Mouse (Mus musculus) T-helper 2 cell (primary cell): Measurements from ENCODE around the gene Lpcat4.

Source experiments
- in situ Hi-C: fragments of 300-600 bp; cut with MboI, MseI; formaldehyde crosslinking; loops from one replicate; pipeline ENCODE4 v1.15.1; 2025; ENCODE audit warnings: high pct_unique_total_duplicates

Lpcat4 gene

DNA sequence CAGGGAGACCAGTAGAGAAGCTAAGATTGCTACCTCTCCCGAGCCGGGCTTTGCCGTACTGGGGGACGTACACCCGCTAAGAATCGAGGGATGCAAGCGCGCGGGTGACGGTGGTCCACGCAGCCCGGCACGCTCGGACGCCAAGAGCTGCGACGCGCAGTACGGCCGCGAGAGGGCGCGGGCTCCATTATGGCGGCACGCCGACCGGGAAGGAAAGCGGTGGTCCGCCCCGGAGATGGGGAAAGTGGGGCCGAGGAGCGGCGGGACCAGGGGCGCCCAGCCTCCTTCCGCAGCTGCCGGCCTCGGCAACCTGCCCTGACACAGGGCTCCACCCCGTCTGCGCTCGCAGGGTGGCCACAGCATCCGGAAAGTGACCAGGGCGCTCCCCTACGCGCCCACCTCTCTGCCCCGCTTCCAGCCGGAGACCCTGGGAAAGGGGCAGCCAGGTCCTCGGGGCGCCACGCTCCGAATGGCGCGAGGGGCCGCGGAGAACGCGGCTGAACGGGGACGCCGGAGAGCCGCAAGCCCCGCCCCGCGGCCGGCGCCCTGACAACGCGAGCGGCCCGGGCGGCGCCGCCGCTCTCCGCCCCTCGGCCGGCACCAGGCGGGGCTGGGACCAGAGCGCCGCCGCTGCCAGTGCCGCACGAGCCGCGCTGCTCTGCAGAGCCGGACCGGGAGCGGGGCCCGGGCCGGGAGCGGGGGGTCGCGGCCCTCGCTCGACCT, at the start of gene Lpcat4:
Lpcat4 (plus strand) TSS at position 257 of the 723 bp plus-strand sequence.
- in situ Hi-C loops = no loop called here

DNA sequence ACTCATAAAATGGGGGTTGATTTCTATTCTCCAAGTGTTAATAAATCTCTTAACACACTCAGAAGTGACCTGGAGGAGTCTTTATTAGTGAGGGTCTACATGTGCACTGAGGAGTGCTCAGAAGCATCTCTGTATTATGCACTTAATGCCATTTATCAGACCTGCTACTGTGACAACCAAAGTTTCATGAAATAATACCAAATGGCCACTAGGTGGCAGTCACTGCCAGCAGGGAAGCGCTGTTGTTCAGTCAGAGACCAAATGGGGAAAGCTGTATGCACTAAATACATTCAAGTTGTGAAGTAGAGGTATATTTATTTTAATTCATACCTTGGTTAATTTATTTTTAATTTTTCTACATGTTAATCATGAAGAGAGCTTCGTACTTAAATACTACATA, 42.4 kb upstream of the Lpcat4 start:
- in situ Hi-C loops = no loop called here

DNA sequence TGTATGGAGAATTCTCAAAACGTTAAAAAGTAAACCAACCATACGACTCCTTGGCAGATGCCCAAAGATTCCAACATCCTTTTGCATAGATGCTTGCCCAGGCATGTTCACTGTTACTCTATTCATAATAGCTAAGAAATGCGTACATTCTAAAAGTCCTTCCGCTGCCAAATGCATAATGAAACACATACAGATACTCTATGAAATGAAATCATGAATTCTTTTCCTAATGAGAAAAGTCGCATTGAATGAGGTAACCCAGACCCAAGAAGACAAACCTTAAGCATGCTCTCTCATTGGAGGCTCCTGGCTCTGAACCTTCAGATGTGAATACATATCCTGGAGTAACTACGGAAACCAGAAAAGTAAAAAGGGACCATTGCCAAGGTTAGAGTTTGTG, 36.2 kb upstream of the Lpcat4 start:
- in situ Hi-C loops = no loop called here

DNA sequence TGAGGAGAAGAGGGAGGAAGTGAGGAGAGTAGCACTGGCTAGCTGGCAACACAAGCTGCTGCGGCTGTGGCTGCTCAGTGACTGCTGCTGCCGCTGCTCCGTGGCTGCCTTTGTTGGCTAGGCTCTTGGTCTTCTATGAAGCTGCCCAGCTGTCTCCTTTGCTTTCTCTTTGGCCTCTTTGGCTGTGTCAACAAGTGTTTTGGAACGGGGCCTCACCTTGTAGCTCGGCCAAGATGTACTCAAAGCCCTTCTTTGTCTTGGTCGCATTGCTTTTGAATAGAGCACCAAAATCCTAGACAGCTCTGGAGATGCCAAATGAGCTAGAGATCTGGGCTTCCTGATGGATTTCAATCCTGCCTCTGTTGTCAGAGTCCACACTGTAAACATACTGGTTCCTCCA, 29.1 kb upstream of the Lpcat4 start:
- in situ Hi-C loops = no loop called here

DNA sequence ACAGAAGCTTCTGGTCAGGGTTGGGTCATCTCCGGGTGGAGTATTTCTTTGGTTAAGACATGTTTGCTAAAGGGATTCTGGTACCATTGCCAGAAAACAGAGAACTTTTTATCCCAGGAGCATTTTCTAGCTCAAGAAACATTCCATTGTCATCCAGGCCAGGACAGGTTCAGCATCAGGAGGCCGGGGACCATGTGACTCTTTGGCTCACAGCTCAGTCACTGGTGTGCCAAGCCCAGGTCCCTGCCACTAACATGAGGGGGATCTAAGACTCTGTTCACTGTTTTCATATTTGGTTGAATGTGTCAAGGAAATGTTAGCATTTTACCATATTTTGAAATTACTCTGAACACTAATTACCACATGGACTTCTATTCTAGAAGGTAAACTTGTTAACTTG, 28.6 kb upstream of the Lpcat4 start:
- in situ Hi-C loops = no loop called here

DNA sequence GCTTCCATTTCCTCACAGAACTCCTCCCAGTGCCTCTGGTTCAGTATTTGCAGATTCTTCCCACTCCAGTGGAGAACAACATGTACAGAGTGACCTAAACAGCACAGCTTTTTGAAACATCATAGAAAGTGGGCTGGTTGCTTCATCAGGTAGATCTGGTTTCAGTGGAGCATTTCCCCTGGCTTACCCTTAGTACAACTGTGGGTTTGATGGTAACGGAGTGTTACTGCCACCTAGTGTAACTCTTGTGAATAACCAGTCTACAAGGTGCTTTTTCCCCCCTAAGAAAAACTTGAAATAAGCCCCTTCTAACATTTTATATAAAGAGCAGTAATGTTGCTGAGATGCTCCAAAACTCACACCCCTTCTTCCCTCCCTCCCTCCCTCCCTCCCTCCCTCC, 23.3 kb upstream of the Lpcat4 start:
- in situ Hi-C loops = no loop called here

DNA sequence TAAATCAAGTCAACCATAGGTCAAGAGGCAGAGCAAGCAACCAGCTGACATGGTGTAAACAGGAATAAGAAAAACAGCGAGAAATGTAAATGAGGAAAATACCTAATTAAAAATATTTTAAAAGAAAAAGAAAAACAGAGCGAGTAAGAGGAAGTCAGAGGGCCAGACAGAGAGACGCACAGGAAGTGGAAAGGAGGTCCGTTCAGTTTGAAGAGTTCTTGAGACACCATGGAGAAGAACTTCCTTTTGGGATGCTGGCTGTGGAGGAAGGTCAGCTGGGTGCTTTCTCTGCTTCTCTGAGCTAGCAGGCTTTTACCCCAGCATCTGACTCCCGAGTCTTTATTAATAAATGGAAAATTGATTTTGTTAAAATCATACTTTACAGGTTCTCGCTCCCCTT, 21.7 kb upstream of the Lpcat4 start:
- in situ Hi-C loops = no loop called here

DNA sequence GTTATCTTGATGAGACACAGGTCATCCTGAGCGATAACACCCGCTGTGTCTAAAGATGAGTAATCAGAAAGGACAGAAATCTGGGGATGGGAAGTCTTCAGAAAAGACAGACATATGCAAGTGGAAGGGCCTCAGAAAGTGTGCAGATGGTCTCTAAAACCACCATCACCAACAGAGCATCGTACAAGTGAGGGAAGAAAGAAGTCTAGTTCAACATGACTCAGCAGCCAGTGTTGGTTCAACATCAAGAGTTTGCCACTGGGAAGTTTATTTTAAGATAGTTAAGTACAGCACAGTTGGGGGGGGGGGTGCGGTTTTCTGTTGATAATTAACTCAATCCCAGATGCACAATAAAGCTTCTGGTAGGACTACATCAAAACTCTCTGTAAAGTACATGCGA, 18.4 kb upstream of the Lpcat4 start:
- in situ Hi-C loops = no loop called here

DNA sequence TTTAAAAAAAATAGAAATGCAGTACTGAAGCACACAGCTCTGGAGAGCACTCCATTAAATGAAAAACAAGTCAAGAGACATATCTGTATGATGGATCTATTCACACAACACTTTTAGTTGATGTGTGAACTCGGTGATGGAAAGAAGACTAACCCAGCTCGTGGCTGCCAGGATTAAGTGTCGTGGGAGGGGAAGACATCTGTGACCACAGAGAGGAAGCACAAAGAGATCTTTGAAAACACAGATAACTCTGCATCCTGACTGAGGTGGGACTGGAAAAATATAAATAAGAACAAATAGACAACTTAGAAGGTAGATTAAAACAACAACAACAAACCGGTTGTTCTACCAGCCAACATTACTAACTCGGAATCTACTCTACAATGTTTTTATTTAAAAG, 16.7 kb upstream of the Lpcat4 start:
- in situ Hi-C loops = no loop called here

DNA sequence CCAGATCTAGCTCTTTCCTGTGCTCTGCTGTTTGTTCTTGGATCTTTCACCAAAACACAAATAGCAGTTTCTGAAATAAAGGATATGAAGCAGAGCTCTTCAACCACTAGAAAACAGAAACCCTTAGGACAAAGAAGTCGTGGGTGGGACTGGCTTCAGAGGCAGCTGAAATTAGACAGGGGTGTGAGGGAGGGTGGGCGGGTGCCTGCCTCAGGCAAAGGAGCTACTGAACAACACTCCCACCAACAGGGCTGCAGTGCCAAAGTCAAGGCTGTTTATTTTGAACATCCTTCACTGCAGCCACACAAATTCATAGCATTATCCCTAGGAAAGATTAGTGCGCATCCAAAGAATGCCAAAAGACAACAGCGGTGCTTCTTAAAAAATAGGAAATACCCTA, 14.9 kb upstream of the Lpcat4 start:
- in situ Hi-C loops = no loop called here

DNA sequence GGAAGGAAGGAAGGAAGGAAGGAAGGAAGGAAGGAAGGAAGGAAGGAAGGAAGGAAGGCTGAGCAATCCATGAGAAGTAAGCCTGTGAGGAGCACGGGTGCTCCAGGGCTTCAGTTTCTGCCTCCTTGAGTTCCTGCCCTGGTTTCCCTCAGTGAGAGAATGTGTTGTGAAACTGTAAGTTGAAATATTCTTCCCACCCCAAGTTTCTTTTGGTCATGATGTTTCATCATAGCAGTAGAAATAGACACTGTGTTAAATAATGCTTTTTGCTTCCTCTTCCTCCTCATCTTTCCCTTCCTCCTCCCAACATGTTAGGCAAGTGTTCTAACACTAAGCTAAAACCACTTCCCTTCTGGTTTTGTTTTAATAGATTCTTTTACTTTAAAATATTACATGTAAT, 6.6 kb upstream of the Lpcat4 start:
- in situ Hi-C loops = no loop called here

DNA sequence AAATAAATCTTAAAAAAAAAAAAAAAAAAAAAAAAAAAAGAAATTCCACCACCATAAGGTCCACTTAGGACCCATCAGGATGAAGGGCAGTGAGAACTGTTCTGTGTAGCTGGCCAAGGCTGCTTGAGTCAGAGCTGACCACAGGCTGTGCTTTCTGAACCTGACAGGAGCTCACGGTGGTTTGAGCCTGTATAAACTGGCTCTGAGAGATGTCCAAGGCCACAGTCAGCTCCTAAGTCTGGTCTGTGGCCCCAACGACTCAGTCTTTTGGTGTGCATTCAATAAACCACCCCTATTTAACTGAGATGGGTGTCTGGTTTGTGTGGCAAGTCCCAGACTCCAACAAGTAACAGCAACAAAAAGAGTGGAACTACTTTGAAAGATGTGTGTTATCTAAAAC, 2.6 kb upstream of the Lpcat4 start:
- in situ Hi-C loops = no loop called here

DNA sequence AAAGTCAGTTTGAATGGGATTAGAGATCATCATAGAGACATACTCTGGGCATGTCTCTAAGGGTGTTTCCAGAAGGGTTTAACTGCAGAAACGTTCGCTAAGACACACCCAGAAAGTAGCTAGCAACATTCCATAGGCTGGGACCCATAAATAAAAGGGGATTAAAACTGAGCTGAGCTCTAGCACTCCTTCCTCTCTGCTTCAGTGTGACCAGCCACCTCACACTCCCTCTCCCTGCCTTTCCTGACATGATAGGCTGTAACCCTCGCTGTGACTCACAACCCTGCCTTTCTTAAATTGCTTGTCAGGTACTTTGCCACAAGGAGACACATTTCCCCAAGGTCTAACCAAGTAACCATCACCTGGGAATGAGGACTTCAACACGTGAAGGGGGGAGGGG, 1.3 kb upstream of the Lpcat4 start:
- in situ Hi-C loops = no loop called here

DNA sequence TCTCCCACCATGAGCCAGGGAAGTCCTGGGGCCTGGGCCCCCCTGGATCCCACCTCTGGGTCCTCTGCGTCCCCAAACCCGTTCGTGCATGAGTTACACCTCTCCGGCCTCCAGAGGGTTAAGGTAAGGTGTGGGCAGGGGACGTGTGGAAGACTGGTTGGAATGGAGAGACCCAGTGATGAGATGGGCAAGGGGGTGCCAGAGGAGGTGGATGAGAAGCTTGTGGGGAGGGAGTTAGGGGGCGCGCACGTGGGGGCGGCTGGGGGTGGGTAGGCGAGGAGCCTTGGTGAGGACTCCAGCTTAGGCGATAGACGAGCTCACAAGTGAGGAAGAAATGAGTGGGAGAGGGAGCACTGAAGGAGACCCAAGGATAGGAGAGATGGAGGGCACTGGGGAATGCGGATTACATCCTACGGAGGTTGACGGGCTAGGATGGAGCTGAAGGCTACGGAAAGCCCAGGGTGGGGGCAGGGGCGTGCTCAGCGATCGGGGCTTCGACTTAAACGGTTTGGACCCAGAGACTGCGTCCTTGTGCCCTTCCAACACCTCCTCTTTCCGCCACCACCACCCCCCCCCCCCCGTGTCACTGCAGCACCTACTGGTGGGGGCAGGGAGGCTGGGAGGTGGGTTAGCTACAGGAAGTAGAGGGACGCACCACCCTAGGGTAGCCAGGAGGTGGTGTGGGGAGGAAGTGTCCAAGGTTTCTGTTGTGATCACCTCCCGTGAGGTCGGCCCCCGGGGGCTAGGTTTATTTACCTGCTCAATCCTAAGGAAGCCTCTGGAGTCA, 860 bp downstream of the Lpcat4 start:
- in situ Hi-C loops = no loop called here

DNA sequence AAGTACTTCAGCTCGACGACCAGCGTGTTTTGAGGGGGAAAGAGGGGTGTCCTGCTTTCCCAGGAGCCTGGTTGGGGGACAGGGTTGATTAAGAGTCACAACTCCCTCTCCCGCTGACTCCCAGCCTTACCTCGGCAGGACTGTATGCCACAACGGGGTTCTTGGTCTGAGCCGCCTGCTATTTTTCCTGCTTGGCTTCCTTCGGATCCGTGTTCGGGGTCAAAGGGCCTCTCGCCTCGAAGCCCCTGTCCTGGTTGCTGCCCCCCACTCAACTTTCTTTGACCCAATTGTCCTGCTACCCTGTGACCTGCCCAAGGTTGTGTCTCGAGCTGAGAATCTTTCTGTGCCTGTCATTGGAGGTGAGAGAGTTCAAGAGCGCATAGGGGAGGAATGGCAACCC, 2.5 kb downstream of the Lpcat4 start:
- in situ Hi-C loops = no loop called here

DNA sequence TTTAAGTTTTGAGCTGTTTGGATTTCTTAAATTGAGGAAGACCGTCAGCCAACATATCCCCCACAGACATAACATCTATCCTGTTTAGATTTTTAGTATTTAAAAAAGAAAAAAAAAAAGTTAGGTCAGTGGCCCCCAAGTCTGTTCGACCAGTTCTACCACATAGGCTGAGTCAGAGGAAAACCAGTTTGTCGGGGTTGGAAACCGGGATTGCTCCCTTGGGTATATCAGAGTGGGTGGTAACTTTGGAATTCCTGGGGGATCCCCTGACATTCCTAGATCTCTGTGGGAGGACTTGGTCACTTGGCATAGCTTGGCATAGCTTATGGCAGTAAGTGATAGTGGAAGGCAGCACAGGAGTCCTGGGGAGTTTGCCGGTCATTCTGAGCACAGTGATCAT, 6.0 kb downstream of the Lpcat4 start:
- in situ Hi-C loops = no loop called here

DNA sequence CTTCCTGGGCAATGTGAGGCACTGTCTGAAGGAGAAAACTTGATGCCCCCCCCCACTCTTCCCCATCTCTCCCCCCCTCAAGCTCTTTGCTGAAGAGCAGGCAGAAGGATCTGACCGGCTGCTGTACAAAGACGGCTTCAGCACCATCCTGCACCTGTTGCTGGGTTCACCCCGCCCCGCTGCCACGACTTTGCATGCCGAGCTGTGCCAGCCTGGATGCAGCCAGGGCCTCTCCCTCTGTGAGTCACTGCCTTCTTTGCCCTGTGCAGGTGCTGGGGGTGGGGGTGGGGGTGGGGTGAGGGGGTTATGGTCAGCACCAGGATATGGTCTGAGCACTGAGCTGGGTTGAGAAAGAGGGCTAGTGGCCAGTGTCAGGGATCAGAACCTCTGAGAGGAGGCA, 6.9 kb downstream of the Lpcat4 start:
- in situ Hi-C loops = no loop called here

DNA sequence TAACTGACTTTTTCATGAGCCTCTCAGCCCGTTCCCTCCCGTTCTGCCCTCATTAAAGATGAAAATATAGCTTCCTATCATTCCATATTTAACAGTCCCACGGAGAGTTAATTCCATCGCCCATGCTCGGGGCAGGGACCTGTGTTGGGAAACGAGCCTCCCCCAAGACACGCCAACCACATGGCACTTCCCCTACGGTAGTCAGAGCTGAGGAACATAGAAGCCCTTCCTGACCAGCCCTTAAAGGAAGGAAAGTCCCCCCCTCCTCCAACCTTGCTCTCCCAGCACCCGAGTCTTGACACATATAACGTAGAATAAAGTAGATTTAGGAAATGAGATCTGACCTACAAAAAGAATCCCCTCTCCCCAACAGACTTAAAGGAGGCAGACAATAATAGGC, 8.1 kb downstream of the Lpcat4 start:
- in situ Hi-C loops = no loop called here

DNA sequence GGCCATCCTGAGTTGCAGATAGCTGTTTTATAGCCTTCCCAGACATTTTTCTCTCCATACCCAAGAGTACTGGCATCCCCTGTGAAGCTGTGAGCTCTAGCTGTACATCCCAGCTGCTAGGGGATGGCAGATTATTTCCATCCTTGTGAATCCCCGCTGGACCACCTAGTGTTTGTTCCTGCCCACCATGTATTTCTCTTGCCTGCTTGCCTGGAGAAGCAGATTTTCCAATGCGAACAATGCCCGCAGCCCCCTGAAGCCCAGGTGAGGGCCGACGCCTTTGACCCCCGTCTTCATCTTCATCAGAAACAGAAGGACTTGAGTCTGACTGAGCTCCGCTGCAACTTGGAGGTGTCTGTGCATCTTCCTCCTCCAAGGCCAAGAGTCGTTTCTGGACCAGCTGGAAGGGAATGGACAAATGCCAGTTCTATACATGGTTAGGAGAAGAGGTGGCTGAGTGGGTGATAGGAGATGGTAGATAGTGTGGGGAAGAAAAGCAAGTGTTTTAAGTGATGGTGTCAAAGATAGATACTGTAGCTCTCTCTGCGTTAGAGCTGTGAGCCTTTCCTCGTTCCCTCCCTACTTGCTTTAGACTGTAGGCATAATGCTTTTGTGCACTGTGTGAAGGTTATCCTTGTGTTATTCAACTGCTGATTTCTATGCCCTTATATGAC, 10.6 kb downstream of the Lpcat4 start:
- in situ Hi-C loops = loop anchor here (25.0 kb wide), 2 partner anchors 237 to 1587 kb away; partner anchors contain the start of genes Arhgap11a, Aven, Chrm5 and Scg5

DNA sequence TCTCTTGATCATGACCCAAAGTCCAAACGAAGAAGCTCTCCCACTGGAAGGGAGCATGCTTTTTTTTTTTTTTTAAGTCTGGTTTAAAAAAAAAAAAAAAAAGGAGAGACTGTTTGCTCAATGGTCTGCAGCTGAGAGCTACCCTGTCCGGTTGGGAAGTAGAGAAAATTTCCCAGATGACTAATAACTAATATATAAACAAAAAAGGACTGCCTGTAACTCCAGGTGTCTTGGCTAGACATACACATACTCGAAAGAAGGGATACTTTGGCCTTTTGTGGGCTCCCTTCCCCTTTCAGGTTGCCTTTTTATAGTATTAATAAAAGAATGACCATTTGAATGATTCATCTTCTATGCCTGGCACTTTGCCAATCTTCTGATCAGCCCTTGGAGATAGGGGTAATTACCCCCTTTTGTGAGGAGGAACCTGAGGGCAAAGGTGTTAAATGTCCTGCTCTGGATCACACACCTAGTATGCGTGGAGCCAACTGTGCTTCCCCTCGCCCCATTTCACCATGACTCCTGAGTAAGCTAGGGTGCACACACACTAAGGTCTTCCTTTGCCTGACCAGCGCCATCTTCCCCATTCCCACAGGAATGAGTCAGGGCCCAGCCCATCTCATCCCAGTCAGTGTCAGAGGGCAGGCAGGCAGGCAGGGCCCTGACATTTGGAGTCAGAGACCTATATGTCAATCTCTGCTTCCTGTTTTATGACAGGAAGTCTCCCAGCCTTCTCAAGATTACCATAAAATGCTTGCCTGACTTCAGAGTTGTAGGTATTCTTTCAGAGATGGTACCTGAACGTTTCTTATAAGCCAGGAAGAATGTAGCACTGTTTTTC, 15.6 kb downstream of the Lpcat4 start:
- in situ Hi-C loops = loop anchor here (25.0 kb wide), 2 partner anchors 232 to 1582 kb away; partner anchors contain the start of genes Arhgap11a, Aven, Chrm5 and Scg5

DNA sequence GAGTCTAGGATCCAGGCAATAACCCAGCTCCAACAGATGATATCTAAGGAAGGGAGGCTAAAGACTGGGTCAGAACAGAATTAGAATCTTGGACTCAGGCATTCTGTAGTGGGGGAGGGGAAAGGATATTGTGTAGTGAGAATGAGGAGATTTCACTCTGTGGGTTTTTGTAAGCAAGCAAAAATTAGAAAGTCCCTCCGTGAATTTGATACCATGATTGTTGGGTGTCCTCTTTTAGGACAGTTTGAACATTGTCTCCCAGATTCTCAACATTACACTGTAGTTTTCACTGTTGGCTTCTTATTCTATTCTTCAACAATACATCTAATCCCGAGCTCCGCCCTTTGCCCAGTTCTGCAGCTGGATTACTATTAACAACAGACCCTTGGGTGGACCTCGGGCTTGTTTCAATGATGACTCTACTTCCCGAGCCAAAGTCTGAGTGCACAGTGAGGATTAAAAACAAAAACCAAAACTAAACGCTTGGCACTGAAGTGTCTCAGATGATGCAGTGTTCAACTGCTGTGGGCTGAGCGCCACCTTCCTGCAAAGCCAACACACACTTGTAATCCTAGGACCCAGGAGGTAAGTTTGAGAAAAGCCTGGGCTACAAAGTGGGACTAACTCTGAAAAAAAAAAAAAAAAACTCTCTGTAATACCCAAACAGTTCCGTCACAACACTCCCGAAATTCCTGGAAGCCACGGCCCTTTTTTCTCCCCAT, 20.1 kb downstream of the Lpcat4 start, which contains the start of gene Nutm1:
Nutm1 (minus strand) TSS at position 51 of the 722 bp plus-strand sequence.
- in situ Hi-C loops = loop anchor here (25.0 kb wide), 2 partner anchors 228 to 1578 kb away; partner anchors contain the start of genes Arhgap11a, Aven, Chrm5 and Scg5
